Mouse (Mus musculus) embryonic facial prominence, embryonic 10.5 days (tissue): ENCODE measurements around the gene Rbfox1. TPM values are rescaled to one million over a fixed set of nuclear protein-coding genes. Genes with fewer than 3 reads are reported as not detected.

Experiments used
- DNase-seq: peaks from one replicate; pipeline ENCODE4 v3.0.0-alpha.2; 2017; ENCODE audit warnings: low spot score
- H3K27ac ChIP-seq: fragments of 300-500 bp; sonication (generic); replicated peaks from 2 replicates; pipeline ENCODE4 v1.5.1; 2016; ENCODE audit warnings: mild to moderate bottlenecking
- H3K27me3 ChIP-seq: fragments of 300-500 bp; sonication (generic); replicated peaks from 2 replicates; pipeline ENCODE4 v1.6.1; 2016; ENCODE audit warnings: low read depth, mild to moderate bottlenecking; ENCODE audit not compliant: poor library complexity, severe bottlenecking
- H3K36me3 ChIP-seq: fragments of 300-500 bp; sonication (generic); replicated peaks from 2 replicates; pipeline ENCODE4 v1.6.1; 2016; ENCODE audit warnings: mild to moderate bottlenecking, moderate library complexity
- H3K4me1 ChIP-seq: fragments of 300-500 bp; sonication (generic); 2 replicates; pipeline ENCODE4 v1.6.1; 2016
- H3K4me3 ChIP-seq: fragments of 300-500 bp; sonication (generic); 2 replicates; pipeline ENCODE4 v1.5.1; 2016; ENCODE audit warnings: mild to moderate bottlenecking, moderate library complexity
- H3K9me3 ChIP-seq: fragments of 300-500 bp; sonication (generic); 2 replicates; pipeline ENCODE4 v1.6.1; 2016; ENCODE audit warnings: mild to moderate bottlenecking
- WGBS: fragments of 180-500 bp; shearing (Covaris S2); methylation state at CpG from one replicate; pipeline ENCODE4 v1.1.7; 2016; 5-methylcytosine and 5-hydroxymethylcytosine counted together
- polyA plus RNA-seq: library from polyadenylated mRNA; unstranded; fragments of >200 nt; fragmentation: Nextera tagmentation; extraction: Ambion mirVana; gene quantifications from 2 replicates; pipeline ENCODE4 v1.2.1, GENCODE M21; 2016

The Rbfox1 gene
- polyA plus RNA-seq, 1 experiment from 2014 or later: 2.3 TPM

DNA sequence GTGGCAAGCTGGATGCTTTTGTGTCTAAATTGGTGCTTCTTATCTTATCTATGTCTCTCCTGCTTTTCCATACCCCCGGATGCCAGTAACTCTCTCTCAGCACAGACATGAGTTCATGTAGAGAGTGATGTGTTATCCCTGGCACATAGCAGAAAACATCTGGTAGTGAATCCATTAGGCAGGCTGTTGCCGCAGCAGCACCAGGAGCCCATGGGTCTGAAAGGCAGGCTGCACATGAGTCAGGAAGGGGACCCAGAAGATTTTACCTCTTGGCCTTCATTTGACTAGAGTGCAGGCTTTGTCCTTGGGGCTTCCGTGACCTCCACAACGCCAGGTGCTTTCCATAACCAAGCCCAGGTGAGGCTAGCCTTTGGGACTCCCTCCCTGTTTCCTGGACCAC is 1278.5 kb downstream of the Rbfox1 start:
- Histone ChIP-seq H3K27me3 (no peaks in the 10 kb centered on the region), H3K4me3 (no peak overlapping the region), H3K4me1 (peaks cover 6% of the 10 kb centered on the region), H3K27ac (no peak overlapping the region), H3K36me3 (no peaks in the 10 kb centered on the region), H3K9me3 (no peaks in the 10 kb centered on the region)
- 84% methylated on average over 4 of the region's 4 CpGs for WGBS
- no peak for DNase-seq

DNA sequence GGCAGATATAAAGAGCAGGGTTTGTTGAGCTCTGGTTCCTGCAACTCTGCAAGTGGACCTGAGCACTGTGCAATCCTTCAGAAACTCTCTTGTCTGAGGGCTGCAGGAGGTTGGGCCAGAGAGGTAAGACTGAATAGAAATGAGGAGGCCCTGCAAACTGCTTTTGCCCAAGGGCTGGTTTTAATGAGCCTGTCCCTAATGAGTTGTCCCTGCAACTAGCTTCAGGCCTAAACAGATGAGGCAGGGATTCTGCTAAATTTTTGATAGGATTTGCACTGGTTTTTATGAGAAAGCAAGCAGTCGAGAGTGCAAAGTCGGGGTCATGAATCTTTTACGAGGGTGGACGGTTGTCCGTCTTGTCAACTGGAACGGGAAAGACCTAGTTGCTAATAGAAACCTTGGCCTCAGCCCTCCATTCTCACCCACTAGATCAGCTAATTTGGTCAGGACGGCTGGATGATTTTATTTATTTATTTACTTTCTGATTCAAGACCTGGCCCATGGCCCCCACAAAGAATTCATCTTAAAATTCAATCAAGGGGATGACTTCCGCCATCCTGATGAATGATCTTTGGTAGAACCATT is 1279.1 kb downstream of the Rbfox1 start:
- no peak for DNase-seq
- H3K4me3 ChIP-seq: no peak overlapping the region
- no peaks in the 10 kb centered on the region for H3K36me3 ChIP-seq
- peaks cover 6% of the 10 kb centered on the region for H3K4me1 ChIP-seq
- no peak overlapping the region for H3K27ac ChIP-seq
- H3K9me3 ChIP-seq: no peaks in the 10 kb centered on the region
- no peaks in the 10 kb centered on the region for H3K27me3 ChIP-seq
- 65% methylated on average over 8 of the region's 8 CpGs for WGBS

- Histone ChIP-seq H3K36me3 (no peaks in the 10 kb centered on the region), H3K4me3 (no peak overlapping the region), H3K9me3 (no peaks in the 10 kb centered on the region), H3K27ac (no peak overlapping the region), H3K27me3 (no peaks in the 10 kb centered on the region), H3K4me1 (no peaks in the 10 kb centered on the region)
- WGBS: 95% methylated on average over 2 of the region's 2 CpGs
- DNase-seq: no peak
These were observed 1290.8 kb downstream of the Rbfox1 start for GRCm38 (mm10) chr16:7175960-7176359.

GRCm38 (mm10) chr16:7187788-7188187 is 1302.6 kb downstream of the Rbfox1 start:
- no peaks in the 10 kb centered on the region for H3K9me3 ChIP-seq
- 51% methylated on average over 2 of the region's 2 CpGs for WGBS
- peaks cover 15% of the 10 kb centered on the region for H3K4me1 ChIP-seq
- no peaks in the 10 kb centered on the region for H3K27me3 ChIP-seq
- peak overlapping the region; percentile 24; the same call in 1 of the 2 replicates for H3K27ac ChIP-seq
- H3K36me3 ChIP-seq: no peaks in the 10 kb centered on the region
- peak; percentile 72 for DNase-seq
- no peak overlapping the region for H3K4me3 ChIP-seq

DNA sequence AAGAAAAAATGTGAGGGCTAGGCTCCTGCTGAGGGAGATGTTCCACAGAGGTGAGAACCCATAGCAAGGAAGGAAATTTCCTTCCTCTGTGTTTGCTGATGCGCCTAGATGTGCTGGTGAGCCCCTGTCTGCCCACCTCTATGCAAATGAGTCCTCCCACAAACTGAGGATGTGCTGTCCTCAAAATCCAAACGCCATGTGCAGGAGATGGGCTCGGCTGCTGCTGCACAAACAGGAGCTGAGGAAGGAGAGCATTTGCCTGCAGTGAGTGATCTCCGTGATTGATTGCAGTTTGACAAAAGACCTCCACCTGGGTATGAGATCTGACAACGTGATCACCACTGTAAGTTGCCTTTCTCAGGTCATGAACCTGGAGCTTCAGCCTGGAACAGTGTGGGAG is 1308.4 kb downstream of the Rbfox1 start:
- no peaks in the 10 kb centered on the region for H3K36me3 ChIP-seq
- WGBS: 75% methylated on average over 5 of the region's 5 CpGs
- 0 out of 2 replicates have a peak, but pooled peaks cover 4% of the 10 kb centered on the region for H3K4me1 ChIP-seq
- no peak for DNase-seq
- H3K27me3 ChIP-seq: no peaks in the 10 kb centered on the region
- no peak overlapping the region for H3K4me3 ChIP-seq
- no peaks in the 10 kb centered on the region for H3K9me3 ChIP-seq
- H3K27ac ChIP-seq: no peak overlapping the region

- Histone ChIP-seq H3K4me1 (0 out of 2 replicates have a peak, but pooled peaks cover 4% of the 10 kb centered on the region), H3K27me3 (no peaks in the 10 kb centered on the region), H3K27ac (no peak overlapping the region), H3K36me3 (no peaks in the 10 kb centered on the region), H3K9me3 (no peaks in the 10 kb centered on the region), H3K4me3 (no peak overlapping the region)
- WGBS: 79% methylated on average over 5 of the region's 5 CpGs
- DNase-seq: no peak
These were observed 1312.8 kb downstream of the Rbfox1 start for GRCm38 (mm10) chr16:7197953-7198352.

DNA sequence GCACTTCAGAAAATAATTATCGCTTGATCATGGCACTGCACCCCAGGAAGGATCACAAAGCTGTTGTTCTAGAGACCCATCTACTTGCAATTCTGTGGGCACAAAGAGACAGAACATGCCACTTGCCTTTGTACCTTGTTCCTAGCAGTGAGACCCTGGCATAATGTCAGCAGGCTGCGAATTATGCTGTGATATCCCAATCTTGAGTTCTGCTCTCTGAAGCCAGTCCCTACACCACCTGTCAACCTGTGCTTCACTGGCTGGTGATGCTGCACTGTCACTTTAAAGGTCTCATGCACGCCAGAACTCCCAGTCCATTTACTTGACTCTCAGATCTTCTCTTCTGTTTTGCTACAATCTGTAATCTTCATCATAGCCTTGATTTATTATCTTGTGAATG is 1315.1 kb downstream of the Rbfox1 start:
- Histone ChIP-seq H3K36me3 (no peaks in the 10 kb centered on the region), H3K27ac (no peak overlapping the region), H3K4me1 (0 out of 2 replicates have a peak, but pooled peaks cover 4% of the 10 kb centered on the region), H3K4me3 (no peak overlapping the region), H3K9me3 (no peaks in the 10 kb centered on the region), H3K27me3 (no peaks in the 10 kb centered on the region)
- 92% methylated on average over 3 of the region's 3 CpGs for WGBS
- DNase-seq: no peak

DNA sequence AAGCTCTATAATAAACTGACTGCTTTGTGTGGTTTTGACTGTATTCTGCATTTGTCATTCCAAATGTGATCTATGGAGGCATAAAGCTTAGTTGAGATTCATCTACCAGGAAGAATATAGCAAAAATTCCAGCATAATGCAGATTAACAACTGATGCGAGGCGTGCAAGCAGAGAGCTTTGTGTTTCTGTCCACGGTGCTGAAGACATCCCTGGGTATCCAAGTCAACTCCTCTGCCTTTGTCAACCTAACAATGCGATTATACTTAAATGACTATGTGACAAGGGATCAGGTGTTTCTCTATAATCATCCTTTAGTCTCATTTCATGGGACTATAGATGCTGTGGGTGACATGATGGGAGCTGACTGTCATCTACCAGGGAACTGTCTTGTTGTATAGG is 1316.7 kb downstream of the Rbfox1 start:
- Histone ChIP-seq H3K4me1 (0 out of 2 replicates have a peak, but pooled peaks cover 4% of the 10 kb centered on the region), H3K36me3 (no peaks in the 10 kb centered on the region), H3K4me3 (no peak overlapping the region), H3K27me3 (no peaks in the 10 kb centered on the region), H3K27ac (no peak overlapping the region), H3K9me3 (no peaks in the 10 kb centered on the region)
- no peak for DNase-seq
- 68% methylated on average over 4 of the region's 4 CpGs for WGBS

GRCm38 (mm10) chr16:7206116-7206900 is 1321.2 kb downstream of the Rbfox1 start:
- H3K36me3 ChIP-seq: no peaks in the 10 kb centered on the region
- H3K9me3 ChIP-seq: no peaks in the 10 kb centered on the region
- no peak for DNase-seq
- H3K27ac ChIP-seq: no peak overlapping the region
- no peaks in the 10 kb centered on the region for H3K27me3 ChIP-seq
- no peaks in the 10 kb centered on the region for H3K4me1 ChIP-seq
- 65% methylated on average over 2 of the region's 2 CpGs for WGBS
- H3K4me3 ChIP-seq: no peak overlapping the region

DNA sequence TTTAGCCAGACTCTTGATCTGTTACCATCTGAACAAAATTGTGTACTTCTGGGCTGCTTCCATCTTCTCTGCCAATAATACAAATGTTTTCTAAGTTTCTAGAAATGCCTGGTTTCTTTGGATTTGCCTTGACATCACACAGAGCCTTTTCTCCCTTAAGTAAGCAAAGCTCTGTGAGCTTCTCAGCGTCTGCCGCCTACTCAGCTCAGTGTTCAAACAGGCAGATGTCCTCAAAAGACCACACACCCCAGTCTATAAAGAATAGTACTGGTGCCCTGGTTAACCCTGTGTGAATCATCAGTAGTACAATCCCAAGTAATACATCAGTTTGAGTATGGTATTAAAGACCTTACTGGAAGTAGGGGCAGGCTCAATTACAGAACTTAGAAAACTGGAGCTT is 1322.4 kb downstream of the Rbfox1 start:
- WGBS: 70% methylated on average over 2 of the region's 2 CpGs
- no peak for DNase-seq
- no peaks in the 10 kb centered on the region for H3K36me3 ChIP-seq
- H3K4me1 ChIP-seq: no peaks in the 10 kb centered on the region
- no peak overlapping the region for H3K4me3 ChIP-seq
- H3K27me3 ChIP-seq: no peaks in the 10 kb centered on the region
- no peaks in the 10 kb centered on the region for H3K9me3 ChIP-seq
- no peak overlapping the region for H3K27ac ChIP-seq

DNA sequence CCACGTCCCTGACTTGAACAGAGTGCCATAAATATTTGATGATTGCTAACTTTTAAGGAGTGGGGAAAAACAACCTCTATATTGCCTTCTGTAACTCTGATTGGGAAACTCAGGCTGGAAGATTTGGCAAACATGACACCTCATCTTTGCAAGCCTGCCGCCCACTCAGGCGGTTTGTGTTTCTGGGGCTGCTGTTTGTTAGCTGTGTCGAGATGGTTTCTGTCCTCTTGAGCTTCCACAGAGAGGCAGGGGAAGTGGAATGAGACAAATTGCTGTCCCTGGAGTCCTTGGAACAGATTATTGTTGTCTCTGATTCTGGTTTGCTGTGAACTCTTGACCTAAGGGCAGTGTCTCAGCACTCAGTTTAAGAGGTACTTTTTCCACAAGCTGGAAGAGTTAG is 1327.6 kb downstream of the Rbfox1 start:
- Histone ChIP-seq H3K27me3 (no peaks in the 10 kb centered on the region), H3K4me3 (no peak overlapping the region), H3K36me3 (no peaks in the 10 kb centered on the region), H3K27ac (no peak overlapping the region), H3K9me3 (no peaks in the 10 kb centered on the region), H3K4me1 (peaks cover 4% of the 10 kb centered on the region; the same call in 1 of the 2 replicates)
- 73% methylated on average over 4 of the region's 4 CpGs for WGBS
- DNase-seq: no peak

- H3K36me3 ChIP-seq: no peaks in the 10 kb centered on the region
- H3K9me3 ChIP-seq: no peaks in the 10 kb centered on the region
- no peak overlapping the region for H3K27ac ChIP-seq
- WGBS: 72% methylated on average over 2 of the region's 2 CpGs
- no peak for DNase-seq
- H3K27me3 ChIP-seq: no peaks in the 10 kb centered on the region
- no peak overlapping the region for H3K4me3 ChIP-seq
- peaks cover under 1% of the 10 kb centered on the region; the same call in 1 of the 2 replicates for H3K4me1 ChIP-seq
These were observed 1338.1 kb downstream of the Rbfox1 start for GRCm38 (mm10) chr16:7223265-7223664.

- no peaks in the 10 kb centered on the region for H3K27me3 ChIP-seq
- no peak for DNase-seq
- no peak overlapping the region for H3K27ac ChIP-seq
- H3K9me3 ChIP-seq: no peaks in the 10 kb centered on the region
- 96% methylated on average over 3 of the region's 3 CpGs for WGBS
- no peak overlapping the region for H3K4me3 ChIP-seq
- no peaks in the 10 kb centered on the region for H3K4me1 ChIP-seq
- no peaks in the 10 kb centered on the region for H3K36me3 ChIP-seq
These were observed 1340.8 kb downstream of the Rbfox1 start for GRCm38 (mm10) chr16:7226000-7226399.
